Mouse (Mus musculus): Measurements from ENCODE around the gene B4galt3. TPM values are rescaled to one million over a fixed set of nuclear protein-coding genes. Genes with fewer than 3 reads are reported as not detected.

Gene B4galt3
- total and polyA plus RNA-seq, 3 experiments = 16.8 to 33.1 TPM; not detected in 1

- peak; percentile 53 for DNase-seq (ENCODE audit: low read depth, low spot score)
- no peak overlapping the region for H3K4me3 ChIP-seq (ENCODE audit: control insufficient read depth in 1 of 2, insufficient read depth in 1 of 2, low read depth in 2 of 2, low read length in 2 of 2)
- H3K27ac ChIP-seq (ENCODE audit: control insufficient read depth, low read depth, low read length) = no peak overlapping the region
- H3K4me1 ChIP-seq (ENCODE audit: control insufficient read depth in 1 of 2, insufficient read depth in 2 of 2, low read length in 2 of 2) = peaks cover 8 to 19% of the 10 kb centered on the region in 2 experiments
- H3K79me2 ChIP-seq (ENCODE audit: control insufficient read depth, insufficient read depth, low read length, poor library complexity) = peaks cover 4% of the 10 kb centered on the region; the same call in 1 of the 2 replicates
- H3K9me3 ChIP-seq (replicated peaks; ENCODE audit: insufficient read depth, low read length) = no peaks in the 10 kb centered on the region
- H3K27me3 ChIP-seq (ENCODE audit: control insufficient read depth in 1 of 2, insufficient read depth in 2 of 2, low read length in 2 of 2) = no peaks in the 10 kb centered on the region
- H3K9ac ChIP-seq (ENCODE audit: control insufficient read depth, low read depth, low read length, poor library complexity, severe bottlenecking) = no peak overlapping the region
- TF ChIP-seq POLR2A (IDR thresholded peaks at IDR 0.05; ENCODE audit: control insufficient read depth in 1 of 2, insufficient read depth in 1 of 2, low read depth in 1 of 2, low read length in 2 of 2, poor library complexity in 1 of 2) = peak in 1 of 2 experiments; percentile 15; a peak in 1 of 4 replicates
- TF ChIP-seq NRF1 (IDR thresholded peaks at IDR 0.05; ENCODE audit: insufficient read depth, low read depth, low read length, poor library complexity, severe bottlenecking) = no peak
- 0 out of 4 replicates have a peak, but pooled peaks of 1 of the 2 experiments have one; percentile 43 for TF ChIP-seq USF2 (IDR thresholded peaks at IDR 0.05; ENCODE audit: borderline replicate concordance in 1 of 2, insufficient read depth in 1 of 2, low read depth in 1 of 2, low read length in 2 of 2)
- peak; percentile 35; the same call in 1 of the 2 replicates for TF ChIP-seq POLR2AphosphoS2 (IDR thresholded peaks at IDR 0.05; ENCODE audit: low read length)
- TF ChIP-seq USF1 (IDR thresholded peaks at IDR 0.05; ENCODE audit: low read depth, low read length) = peak; percentile 82
- peak; percentile 61; the same call in 1 of the 2 replicates for TF ChIP-seq ZMIZ1 (IDR thresholded peaks at IDR 0.05; ENCODE audit: low read depth, low read length)
- peaks cover 1 to 19% of the 10 kb centered on the region in 2 experiments for H3K36me3 ChIP-seq (ENCODE audit: control insufficient read depth in 1 of 2, insufficient read depth in 2 of 2, low read length in 2 of 2)
Measured at GRCm38 (mm10) chr1:171276110-171276748, 6.1 kb downstream of the B4galt3 start.

- no peak for TF ChIP-seq USF2 (IDR thresholded peaks at IDR 0.05; ENCODE audit: borderline replicate concordance in 1 of 2, insufficient read depth in 1 of 2, low read depth in 1 of 2, low read length in 2 of 2)
- H3K27me3 ChIP-seq (ENCODE audit: control insufficient read depth in 1 of 2, insufficient read depth in 2 of 2, low read length in 2 of 2) = no peaks in the 10 kb centered on the region
- H3K9ac ChIP-seq (ENCODE audit: control insufficient read depth, low read depth, low read length, poor library complexity, severe bottlenecking) = no peak overlapping the region
- no peak overlapping the region for H3K27ac ChIP-seq (ENCODE audit: control insufficient read depth, low read depth, low read length)
- DNase-seq (ENCODE audit: low read depth, low spot score) = no peak
- H3K9me3 ChIP-seq (replicated peaks; ENCODE audit: insufficient read depth, low read length) = no peaks in the 10 kb centered on the region
- no peak overlapping the region for H3K4me3 ChIP-seq (ENCODE audit: control insufficient read depth in 1 of 2, insufficient read depth in 1 of 2, low read depth in 2 of 2, low read length in 2 of 2)
- peaks cover 1 to 13% of the 10 kb centered on the region in 2 experiments for H3K36me3 ChIP-seq (ENCODE audit: control insufficient read depth in 1 of 2, insufficient read depth in 2 of 2, low read length in 2 of 2)
- H3K79me2 ChIP-seq (ENCODE audit: control insufficient read depth, insufficient read depth, low read length, poor library complexity) = peaks cover 4% of the 10 kb centered on the region; the same call in 1 of the 2 replicates
- H3K4me1 ChIP-seq (ENCODE audit: control insufficient read depth in 1 of 2, insufficient read depth in 2 of 2, low read length in 2 of 2) = peaks cover 0 to 10% of the 10 kb centered on the region in 2 experiments; a peak in 1 of 4 replicates
Measured at GRCm38 (mm10) chr1:171277736-171278135, 7.6 kb downstream of the B4galt3 start.

- H3K4me3 ChIP-seq (ENCODE audit: control insufficient read depth in 1 of 2, insufficient read depth in 1 of 2, low read depth in 2 of 2, low read length in 2 of 2) = no peak overlapping the region
Measured at GRCm38 (mm10) chr1:171278436-171278835, 8.3 kb downstream of the B4galt3 start.

More at GRCm38 (mm10) chr1:171278436-171278835, 8.3 kb downstream of the B4galt3 start:
- DNase-seq (ENCODE audit: low read depth, low spot score) = no peak
- TF ChIP-seq ELF1 (IDR thresholded peaks at IDR 0.05; ENCODE audit: low read depth, low read length) = no peak
- TF ChIP-seq ZC3H11A (IDR thresholded peaks at IDR 0.05; ENCODE audit: low read depth, low read length) = no peak
- no peak for TF ChIP-seq TCF12 (IDR thresholded peaks at IDR 0.05; ENCODE audit: low read depth, low read length)
- no peak for TF ChIP-seq TBP (IDR thresholded peaks at IDR 0.05; ENCODE audit: low read depth, low read length)
- TF ChIP-seq POLR2A (IDR thresholded peaks at IDR 0.05; ENCODE audit: control insufficient read depth in 1 of 2, insufficient read depth in 1 of 2, low read depth in 1 of 2, low read length in 2 of 2, poor library complexity in 1 of 2) = no peak
- no peak for TF ChIP-seq CTCF (IDR thresholded peaks at IDR 0.05 in 2 of 3, conservative IDR thresholded peaks at IDR 0.05 in 1 of 3; ENCODE audit: control insufficient read depth in 1 of 3, insufficient read depth in 1 of 3, low read depth in 2 of 3, low read length in 3 of 3, poor library complexity in 1 of 3, severe bottlenecking in 1 of 3)
- TF ChIP-seq MAFK (IDR thresholded peaks at IDR 0.05; ENCODE audit: borderline replicate concordance, low read depth, low read length) = no peak
- Histone ChIP-seq H3K4me1 (ENCODE audit: control insufficient read depth in 1 of 2, insufficient read depth in 2 of 2, low read length in 2 of 2) (peaks cover 0 to 10% of the 10 kb centered on the region in 2 experiments; a peak in 1 of 4 replicates), H3K9me3 (replicated peaks; ENCODE audit: insufficient read depth, low read length) (no peaks in the 10 kb centered on the region), H3K27ac (ENCODE audit: control insufficient read depth, low read depth, low read length) (no peak overlapping the region), H3K79me2 (ENCODE audit: control insufficient read depth, insufficient read depth, low read length, poor library complexity) (peaks cover 4% of the 10 kb centered on the region; the same call in 1 of the 2 replicates), H3K9ac (ENCODE audit: control insufficient read depth, low read depth, low read length, poor library complexity, severe bottlenecking) (no peak overlapping the region), H3K36me3 (ENCODE audit: control insufficient read depth in 1 of 2, insufficient read depth in 2 of 2, low read length in 2 of 2) (peaks cover 1 to 10% of the 10 kb centered on the region in 2 experiments), H3K27me3 (ENCODE audit: control insufficient read depth in 1 of 2, insufficient read depth in 2 of 2, low read length in 2 of 2) (no peaks in the 10 kb centered on the region)
